Mouse (Mus musculus) forebrain, embryonic 14.5 days (tissue): ENCODE measurements around the gene Spta1. TPM values are rescaled to one million over a fixed set of nuclear protein-coding genes. Genes with fewer than 3 reads are reported as not detected.

Source experiments
- ATAC-seq: fragments of 200-750 bp; cut with Nextera tagmentation; 2 replicates; pipeline ENCODE4 v1.8.0; 2017; ENCODE audit warnings: mild to moderate bottlenecking, moderate library complexity
- DNase-seq: peaks from one replicate; pipeline ENCODE4 v3.0.0-alpha.2; 2015; ENCODE audit warnings: low spot score
- H3K27ac ChIP-seq: fragments of 300-500 bp; sonication (generic); 2 replicates; pipeline ENCODE4 v1.5.1; 2014; ENCODE audit warnings: low read depth, mild to moderate bottlenecking, control low read depth, low read length, moderate library complexity
- H3K27me3 ChIP-seq: fragments of 300-500 bp; sonication (generic); replicated peaks from 2 replicates; pipeline ENCODE4 v1.6.1; 2014; ENCODE audit warnings: low read length, control low read depth, mixed read lengths; ENCODE audit not compliant: control insufficient read depth, insufficient read depth
- H3K36me3 ChIP-seq: fragments of 300-500 bp; sonication (generic); 2 replicates; pipeline ENCODE4 v1.6.1; 2014; ENCODE audit warnings: low read length, control low read depth; ENCODE audit not compliant: control insufficient read depth, insufficient read depth
- H3K4me1 ChIP-seq: fragments of 300-500 bp; sonication (generic); 2 replicates; pipeline ENCODE4 v1.6.1; 2014; ENCODE audit warnings: antibody characterized with exemption, low read length, control low read depth; ENCODE audit not compliant: control insufficient read depth, insufficient read depth
- H3K4me2 ChIP-seq: fragments of 300-500 bp; sonication (generic); 2 replicates; pipeline ENCODE4 v1.6.1; 2014; ENCODE audit warnings: mild to moderate bottlenecking, control low read depth, low read length
- H3K4me3 ChIP-seq: fragments of 300-500 bp; sonication (generic); 2 replicates; pipeline ENCODE4 v1.5.1; 2014; ENCODE audit warnings: low read depth, low read length, control low read depth
- H3K9ac ChIP-seq: fragments of 300-500 bp; sonication (generic); 2 replicates; pipeline ENCODE4 v1.6.1; 2014; ENCODE audit warnings: mild to moderate bottlenecking, low read length, control low read depth, moderate library complexity
- H3K9me3 ChIP-seq: fragments of 300-500 bp; sonication (generic); replicated peaks from 2 replicates; pipeline ENCODE4 v1.6.1; 2016; ENCODE audit warnings: low read length, control low read depth, mixed read lengths; ENCODE audit not compliant: control insufficient read depth
- WGBS: fragments of 180-500 bp; shearing (Covaris S2); extraction: QIAGEN DNeasy Blood & Tissue Kit; methylation state at CpG from one replicate; pipeline ENCODE4 v1.1.7; 2014; 5-methylcytosine and 5-hydroxymethylcytosine counted together
- polyA plus RNA-seq: library from polyadenylated mRNA; unstranded; fragments of >200 nt; fragmentation: Nextera tagmentation; extraction: Ambion mirVana; gene quantifications from 2 replicates; pipeline ENCODE4 v1.2.1, GENCODE M21; 2014

The Spta1 gene
- polyA plus RNA-seq, 1 experiment from 2014 or later = 0.13 TPM

GRCm38 (mm10) chr1:174244621-174245020 lies 72.0 kb downstream of the Spta1 start:
- H3K4me2 ChIP-seq = no peak overlapping the region
- no peak overlapping the region for H3K27ac ChIP-seq
- H3K4me1 ChIP-seq = no peaks in the 10 kb centered on the region
- peak; percentile 34 for DNase-seq
- H3K9me3 ChIP-seq = no peaks in the 10 kb centered on the region
- no peak for ATAC-seq
- no peak overlapping the region for H3K4me3 ChIP-seq
- no peak overlapping the region for H3K9ac ChIP-seq
- 76% methylated on average over 2 of the region's 2 CpGs for WGBS
- no peaks in the 10 kb centered on the region for H3K27me3 ChIP-seq
- no peaks in the 10 kb centered on the region for H3K36me3 ChIP-seq

GRCm38 (mm10) chr1:174246080-174246479 lies 73.5 kb downstream of the Spta1 start:
- 100% methylated on average over 1 of the region's 1 CpGs for WGBS
- no peak for ATAC-seq
- no peak overlapping the region for H3K4me2 ChIP-seq
- H3K27ac ChIP-seq = no peak overlapping the region
- H3K9me3 ChIP-seq = no peaks in the 10 kb centered on the region
- H3K27me3 ChIP-seq = no peaks in the 10 kb centered on the region
- no peaks in the 10 kb centered on the region for H3K4me1 ChIP-seq
- H3K4me3 ChIP-seq = no peak overlapping the region
- no peaks in the 10 kb centered on the region for H3K36me3 ChIP-seq
- H3K9ac ChIP-seq = no peak overlapping the region
- no peak for DNase-seq

- H3K4me2 ChIP-seq = no peak overlapping the region
- no peak overlapping the region for H3K9ac ChIP-seq
- DNase-seq = peak; percentile 1
- ATAC-seq = no peak
- H3K27ac ChIP-seq = no peak overlapping the region
- H3K9me3 ChIP-seq = no peaks in the 10 kb centered on the region
- H3K4me3 ChIP-seq = no peak overlapping the region
- no peaks in the 10 kb centered on the region for H3K4me1 ChIP-seq
- WGBS = 77% methylated on average over 6 of the region's 6 CpGs
- H3K27me3 ChIP-seq = no peaks in the 10 kb centered on the region
- no peaks in the 10 kb centered on the region for H3K36me3 ChIP-seq
These were observed 74.6 kb downstream of the Spta1 start for GRCm38 (mm10) chr1:174247170-174247569.

- H3K27me3 ChIP-seq = no peaks in the 10 kb centered on the region
- DNase-seq (no peak), ATAC-seq (peak; percentile 44; the same call in 1 of the 2 replicates)
- no peak overlapping the region for H3K9ac ChIP-seq
- no peak overlapping the region for H3K27ac ChIP-seq
- H3K9me3 ChIP-seq = no peaks in the 10 kb centered on the region
- H3K4me3 ChIP-seq = no peak overlapping the region
- H3K36me3 ChIP-seq = no peaks in the 10 kb centered on the region
- 85% methylated on average over 2 of the region's 2 CpGs for WGBS
- no peak overlapping the region for H3K4me2 ChIP-seq
- H3K4me1 ChIP-seq = no peaks in the 10 kb centered on the region
These were observed 77.8 kb downstream of the Spta1 start for GRCm38 (mm10) chr1:174250376-174250775.

- Histone ChIP-seq H3K9me3 (no peaks in the 10 kb centered on the region), H3K27me3 (no peaks in the 10 kb centered on the region), H3K36me3 (no peaks in the 10 kb centered on the region), H3K27ac (no peak within 1 kb of the TSS), H3K9ac (no peak within 1 kb of the TSS), H3K4me3 (no peak within 1 kb of the TSS), H3K4me1 (no peaks in the 10 kb centered on the region), H3K4me2 (no peak within 1 kb of the TSS)
- DNase-seq = no peak
- ATAC-seq = no peak
- 83% methylated on average over 3 of the region's 3 CpGs for WGBS
These were observed 79.4 kb downstream of the Spta1 start, which contains the start of gene Olfr419 for GRCm38 (mm10) chr1:174251961-174252360. Gene Olfr419, minus strand, starts transcription at chr1:174252061.

- Histone ChIP-seq H3K27me3 (no peaks in the 10 kb centered on the region), H3K4me2 (no peak overlapping the region)
These were observed 95.2 kb downstream of the Spta1 start for GRCm38 (mm10) chr1:174267816-174268215.

GRCm38 (mm10) chr1:174269162-174269561 lies 96.6 kb downstream of the Spta1 start:
- no peak overlapping the region for H3K9ac ChIP-seq
- 78% methylated on average over 4 of the region's 4 CpGs for WGBS

More at GRCm38 (mm10) chr1:174267816-174268215, 95.2 kb downstream of the Spta1 start:
- WGBS = 83% methylated on average over 4 of the region's 4 CpGs
- Histone ChIP-seq H3K36me3 (no peaks in the 10 kb centered on the region), H3K9me3 (no peaks in the 10 kb centered on the region; the same call in 1 of the 2 replicates), H3K4me1 (no peaks in the 10 kb centered on the region), H3K27ac (no peak overlapping the region), H3K4me3 (no peak overlapping the region), H3K9ac (no peak overlapping the region)
- no peak for DNase-seq
- ATAC-seq = no peak

GRCm38 (mm10) chr1:174270643-174271042 lies 98.1 kb downstream of the Spta1 start:
- Histone ChIP-seq H3K27ac (no peak overlapping the region), H3K4me1 (no peaks in the 10 kb centered on the region), H3K4me3 (no peak overlapping the region), H3K4me2 (no peak overlapping the region), H3K9ac (no peak overlapping the region), H3K36me3 (no peaks in the 10 kb centered on the region), H3K9me3 (no peaks in the 10 kb centered on the region), H3K27me3 (no peaks in the 10 kb centered on the region)
- ATAC-seq (no peak), DNase-seq (no peak)
- WGBS = 86% methylated on average over 3 of the region's 3 CpGs

More at GRCm38 (mm10) chr1:174269162-174269561, 96.6 kb downstream of the Spta1 start:
- Histone ChIP-seq H3K4me3 (no peak overlapping the region), H3K27ac (no peak overlapping the region), H3K4me1 (no peaks in the 10 kb centered on the region), H3K9me3 (no peaks in the 10 kb centered on the region; the same call in 1 of the 2 replicates), H3K36me3 (no peaks in the 10 kb centered on the region), H3K27me3 (no peaks in the 10 kb centered on the region), H3K4me2 (no peak overlapping the region)
- ATAC-seq = no peak
- DNase-seq = no peak
